In genomic region chr11:18272392-18272791, GRCm38 (mm10) we compare ENCODE assay signal across 21 mouse cellular contexts.
DNase-seq lines count a peak whose midpoint lies in the region; ATAC-seq and TF ChIP-seq lines count a peak whose summit lies in the region.
"Had no signal": no experiment of that assay in that cellular context is flagged by ENCODE, and none has a peak within 500 bp of the region (broad histone marks: within the 10 kb centered on the region; RNA-seq: fewer than 3 reads in every experiment).

No protein-coding gene starts in this region.

- H3K27ac ChIP-seq in lung, embryonic 14.5 days (ENCODE audit: low read depth): no peak overlapping the region
- H3K27ac ChIP-seq in lung, postnatal 0 days (ENCODE audit: low read length): no peak overlapping the region
- H3K27ac ChIP-seq in liver, postnatal 0 days (ENCODE audit: low read depth): no peak overlapping the region

- no peak overlapping the region for H3K9ac ChIP-seq in lung, embryonic 14.5 days
- H3K9ac ChIP-seq in lung, postnatal 0 days (replicated peaks; ENCODE audit: low read depth): no peak overlapping the region
- H3K9ac ChIP-seq in liver, postnatal 0 days (replicated peaks): no peak overlapping the region

- H3K4me3 ChIP-seq in lung, embryonic 14.5 days (ENCODE audit: low read depth, low read length): no peak overlapping the region
- no peak overlapping the region for H3K4me3 ChIP-seq in lung, postnatal 0 days (ENCODE audit: low read depth, low read length)
- H3K4me3 ChIP-seq in liver, postnatal 0 days (ENCODE audit: low read depth, low read length): no peak overlapping the region

- 54% methylated on average over 1 of the region's 1 CpGs for WGBS in lung, embryonic 14.5 days
- 30% methylated on average over 1 of the region's 1 CpGs for WGBS in lung, postnatal 0 days
- 39% methylated on average over 1 of the region's 1 CpGs for WGBS in liver, postnatal 0 days (ENCODE audit: insufficient replicate concordance)

- no peak overlapping the region for H3K4me2 ChIP-seq in lung, embryonic 14.5 days
- no peak overlapping the region for H3K4me2 ChIP-seq in lung, postnatal 0 days (replicated peaks; ENCODE audit: low read depth, low read length)
- no peak overlapping the region for H3K4me2 ChIP-seq in liver, postnatal 0 days (ENCODE audit: low read depth, low read length)

- TF ChIP-seq CTCF in lung, embryonic 14.5 days (IDR thresholded peaks at IDR 0.05; ENCODE audit: low read depth): no peak
- TF ChIP-seq CTCF in lung, postnatal 0 days (IDR thresholded peaks at IDR 0.05): no peak
- no peak for TF ChIP-seq CTCF in liver, postnatal 0 days (IDR thresholded peaks at IDR 0.05; ENCODE audit: low read depth)

- no peaks in the 10 kb centered on the region for H3K9me3 ChIP-seq in lung, embryonic 14.5 days (ENCODE audit: low read depth, low read length)
- no peaks in the 10 kb centered on the region for H3K9me3 ChIP-seq in lung, postnatal 0 days (ENCODE audit: low read length)
- H3K9me3 ChIP-seq in liver, postnatal 0 days (ENCODE audit: low read length): no peaks in the 10 kb centered on the region
- H3K9me3 ChIP-seq: G1E had no signal

- H3K4me1 ChIP-seq in lung, embryonic 14.5 days (ENCODE audit: insufficient read depth): no peaks in the 10 kb centered on the region
- no peaks in the 10 kb centered on the region for H3K4me1 ChIP-seq in lung, postnatal 0 days (ENCODE audit: insufficient read depth, low read depth, low read length)
- H3K4me1 ChIP-seq in liver, postnatal 0 days (ENCODE audit: insufficient read depth): no peaks in the 10 kb centered on the region

- TF ChIP-seq EP300 in lung, postnatal 0 days (IDR thresholded peaks at IDR 0.05): peak; percentile 69
- no peak for TF ChIP-seq EP300 in liver, postnatal 0 days (IDR thresholded peaks at IDR 0.05; ENCODE audit: low read depth)

- no peak for ATAC-seq in lung, embryonic 14.5 days (ENCODE audit: insufficient read depth)
- peak; percentile 53 for ATAC-seq in lung, postnatal 0 days
- peak; percentile 62 to 73; a peak in 3 of 4 replicates for ATAC-seq in hematopoietic stem cell, adult 5-6 weeks (replicated peaks in 1 of 2; ENCODE audit: insufficient read depth in 1 of 2, low FRiP score in 2 of 2, low TSS enrichment in 1 of 2, low read depth in 1 of 2, poor library complexity in 2 of 2, severe bottlenecking in 2 of 2)
- no peak for ATAC-seq in liver, postnatal 0 days
- ATAC-seq: activated CD4-positive, CD25-positive, alpha-beta regulatory T cell, adult 4 months; CD4-positive, CD25-positive, alpha-beta regulatory T cell, adult 4 months; Patski had no signal

- peak; percentile 3 for DNase-seq in lung, embryonic 14.5 days
- DNase-seq in lung, postnatal 25 days (ENCODE audit: low spot score): no peak
- DNase-seq in lung, postnatal 0 days (ENCODE audit: low spot score): peak; percentile 42
- DNase-seq in lung, postnatal 14 days: no peak
- DNase-seq in liver, postnatal 0 days: no peak
- DNase-seq: adrenal gland, adult 2 months; adrenal gland, adult 8-10 months; adrenal gland, postnatal 10 days; adrenal gland, postnatal 14 days; adrenal gland, postnatal 25 days; adrenal gland, postnatal 36 days; B cell, adult 2 months; cerebellum, adult 11 months; cerebellum, adult 11-12 months; cerebellum, adult 18-20 months had no signal

- H3K36me3 ChIP-seq in lung, embryonic 14.5 days (ENCODE audit: insufficient read depth): no peaks in the 10 kb centered on the region
- H3K36me3 ChIP-seq in lung, postnatal 0 days (ENCODE audit: insufficient read depth, low read length): no peaks in the 10 kb centered on the region
- no peaks in the 10 kb centered on the region for H3K36me3 ChIP-seq in liver, postnatal 0 days (replicated peaks; ENCODE audit: insufficient read depth, low read length)
- H3K36me3 ChIP-seq: G1E had no signal

- H3K27me3 ChIP-seq in lung, embryonic 14.5 days (ENCODE audit: insufficient read depth, low read length): no peaks in the 10 kb centered on the region
- H3K27me3 ChIP-seq in lung, postnatal 0 days (replicated peaks; ENCODE audit: insufficient read depth, low read length): no peaks in the 10 kb centered on the region
- H3K27me3 ChIP-seq in liver, postnatal 0 days (ENCODE audit: insufficient read depth, low read length): no peaks in the 10 kb centered on the region
- H3K27me3 ChIP-seq: CH12.LX, Patski had no signal

Comparison
In these comparisons a context has a peak if more than half of its experiments do, and no peak if none do; other contexts are left out.
1. ATAC-seq: peak in lung, postnatal 0 days (single experiment) and hematopoietic stem cell, adult 5-6 weeks (2 of 2); none in lung, embryonic 14.5 days (single experiment) and liver, postnatal 0 days (single experiment).
2. DNase-seq: peak in lung, embryonic 14.5 days (single experiment) and lung, postnatal 0 days (single experiment); none in lung, postnatal 25 days (single experiment), lung, postnatal 14 days (single experiment) and liver, postnatal 0 days (single experiment).